Mouse (Mus musculus): ENCODE data around the gene Ppp2r5e.

Ppp2r5e gene

GRCm38 (mm10) chr12:75593817-75594216 is 2.2 kb downstream of the Ppp2r5e start:
- in situ Hi-C loops (cut with MboI; ENCODE audit: low pct_unique_long_range_greater_than_20kb in 1 of 2, low sequenced_read_pairs in 2 of 2, unreplicated experiment in 1 of 2): no loop called here

- in situ Hi-C loops (cut with MboI; ENCODE audit: low pct_unique_long_range_greater_than_20kb in 1 of 2, low sequenced_read_pairs in 2 of 2, unreplicated experiment in 1 of 2): no loop called here
These were observed 8.5 kb downstream of the Ppp2r5e start for GRCm38 (mm10) chr12:75587501-75587900.

- in situ Hi-C loops (cut with MboI; ENCODE audit: low pct_unique_long_range_greater_than_20kb in 1 of 2, low sequenced_read_pairs in 2 of 2, unreplicated experiment in 1 of 2): no loop called here
These were observed 12.3 kb downstream of the Ppp2r5e start for GRCm38 (mm10) chr12:75583776-75584175.

DNA sequence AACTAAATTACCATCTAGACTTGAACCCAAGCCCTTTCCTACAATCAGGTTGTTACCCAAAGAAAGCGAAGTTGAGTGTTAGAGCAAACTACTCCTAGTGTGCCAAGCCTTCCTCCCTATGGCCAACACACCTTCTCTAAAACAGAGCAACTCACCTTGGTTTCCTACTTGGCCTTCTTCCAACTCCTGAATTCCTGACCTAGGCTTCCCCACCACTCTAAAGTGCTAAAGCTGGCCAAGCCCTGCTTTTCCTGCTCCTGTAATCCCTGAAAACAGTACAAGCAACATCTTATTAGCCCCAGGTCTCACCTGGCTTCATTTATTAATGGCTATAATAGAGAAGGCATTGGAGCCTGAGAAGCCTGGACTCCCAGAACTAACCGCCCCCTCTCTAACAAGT is 17.0 kb downstream of the Ppp2r5e start:
- in situ Hi-C loops (cut with MboI; ENCODE audit: low pct_unique_long_range_greater_than_20kb in 1 of 2, low sequenced_read_pairs in 2 of 2, unreplicated experiment in 1 of 2): no loop called here

DNA sequence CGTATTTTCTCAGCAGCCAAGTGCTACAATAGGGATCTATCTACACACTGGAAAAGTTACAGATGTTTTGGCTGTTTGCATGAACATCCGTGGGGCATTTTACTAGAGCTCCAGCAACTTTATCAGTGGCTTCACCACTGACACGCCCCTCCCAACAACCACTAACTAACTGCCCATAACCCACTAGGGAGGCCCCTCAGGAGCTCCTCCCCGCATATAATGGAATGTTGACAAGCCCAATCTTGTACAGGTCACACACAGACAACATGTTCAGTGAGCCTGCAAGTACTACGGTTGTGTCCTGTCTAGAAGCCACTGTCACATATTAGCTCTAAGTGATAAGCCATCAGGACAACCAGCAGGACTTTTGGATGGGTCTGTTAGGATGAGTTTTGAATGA is 18.8 kb downstream of the Ppp2r5e start:
- in situ Hi-C loops (cut with MboI; ENCODE audit: low pct_unique_long_range_greater_than_20kb in 1 of 2, low sequenced_read_pairs in 2 of 2, unreplicated experiment in 1 of 2): no loop called here

DNA sequence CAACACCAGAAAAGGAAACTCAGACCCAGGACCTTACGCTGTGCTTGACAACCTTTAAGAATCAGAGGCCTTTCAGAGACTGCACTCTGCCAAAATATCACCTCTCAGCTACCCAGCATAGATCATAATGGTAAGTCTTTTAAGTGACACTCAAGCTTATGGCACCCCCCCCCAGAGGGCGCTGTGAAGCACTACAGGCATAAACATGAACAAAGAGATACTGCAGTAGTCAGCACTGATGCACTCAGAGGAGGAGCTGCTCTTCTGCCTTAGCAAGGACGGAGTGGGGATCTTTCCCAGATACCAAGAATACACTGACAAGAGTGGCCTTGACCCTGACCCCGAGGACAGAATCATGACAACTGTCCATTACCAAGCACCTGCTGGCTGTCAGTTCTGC is 23.8 kb downstream of the Ppp2r5e start:
- in situ Hi-C loops (cut with MboI; ENCODE audit: low pct_unique_long_range_greater_than_20kb in 1 of 2, low sequenced_read_pairs in 2 of 2, unreplicated experiment in 1 of 2): no loop called here

- in situ Hi-C loops (cut with MboI; ENCODE audit: low pct_unique_long_range_greater_than_20kb in 1 of 2, low sequenced_read_pairs in 2 of 2, unreplicated experiment in 1 of 2): no loop called here
These were observed 25.9 kb downstream of the Ppp2r5e start for GRCm38 (mm10) chr12:75570138-75570537.

DNA sequence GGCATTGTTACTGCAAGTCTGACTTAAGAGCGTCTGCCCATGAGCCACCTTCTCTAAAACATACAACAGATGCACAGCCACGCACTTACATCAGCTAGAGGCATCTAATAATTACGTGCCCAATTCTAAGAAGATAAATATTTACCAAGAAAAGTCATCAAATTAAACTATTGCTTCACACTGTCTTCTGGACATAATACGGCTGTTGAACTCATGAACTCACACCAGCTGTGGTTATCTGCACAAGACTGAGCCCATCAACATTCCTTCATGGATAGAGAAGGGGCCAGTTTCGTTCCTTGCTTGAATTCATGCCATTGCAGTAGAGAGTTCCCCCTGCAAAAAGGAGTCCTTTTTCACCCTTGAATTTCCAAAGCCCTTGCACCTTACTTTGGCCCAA is 28.3 kb downstream of the Ppp2r5e start:
- in situ Hi-C loops (cut with MboI; ENCODE audit: low pct_unique_long_range_greater_than_20kb in 1 of 2, low sequenced_read_pairs in 2 of 2, unreplicated experiment in 1 of 2): no loop called here

GRCm38 (mm10) chr12:75565756-75566155 is 30.3 kb downstream of the Ppp2r5e start:
- in situ Hi-C loops (cut with MboI; ENCODE audit: low pct_unique_long_range_greater_than_20kb in 1 of 2, low sequenced_read_pairs in 2 of 2, unreplicated experiment in 1 of 2): no loop called here

DNA sequence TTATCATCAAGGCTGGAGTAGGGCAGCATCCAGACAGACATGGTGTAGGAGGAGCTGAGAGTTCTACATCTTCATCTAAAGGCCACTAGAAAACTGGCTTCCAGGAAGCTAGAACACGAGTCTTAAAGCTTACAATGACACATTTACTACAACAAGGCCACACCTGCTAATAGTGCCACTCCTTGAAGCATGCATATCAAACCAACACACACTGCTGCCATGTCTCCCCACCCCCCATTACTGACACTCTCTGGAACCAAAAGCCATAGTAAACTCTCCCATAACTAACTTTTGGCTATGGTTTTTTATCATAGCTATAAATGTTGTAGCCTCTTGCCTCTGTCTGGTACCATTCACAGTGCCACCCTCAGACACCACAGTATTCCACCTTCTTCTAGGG is 31.5 kb downstream of the Ppp2r5e start:
- in situ Hi-C loops (cut with MboI; ENCODE audit: low pct_unique_long_range_greater_than_20kb in 1 of 2, low sequenced_read_pairs in 2 of 2, unreplicated experiment in 1 of 2): no loop called here

GRCm38 (mm10) chr12:75562996-75563618 is 32.9 kb downstream of the Ppp2r5e start:
- in situ Hi-C loops (cut with MboI; ENCODE audit: low pct_unique_long_range_greater_than_20kb in 1 of 2, low sequenced_read_pairs in 2 of 2, unreplicated experiment in 1 of 2): no loop called here

DNA sequence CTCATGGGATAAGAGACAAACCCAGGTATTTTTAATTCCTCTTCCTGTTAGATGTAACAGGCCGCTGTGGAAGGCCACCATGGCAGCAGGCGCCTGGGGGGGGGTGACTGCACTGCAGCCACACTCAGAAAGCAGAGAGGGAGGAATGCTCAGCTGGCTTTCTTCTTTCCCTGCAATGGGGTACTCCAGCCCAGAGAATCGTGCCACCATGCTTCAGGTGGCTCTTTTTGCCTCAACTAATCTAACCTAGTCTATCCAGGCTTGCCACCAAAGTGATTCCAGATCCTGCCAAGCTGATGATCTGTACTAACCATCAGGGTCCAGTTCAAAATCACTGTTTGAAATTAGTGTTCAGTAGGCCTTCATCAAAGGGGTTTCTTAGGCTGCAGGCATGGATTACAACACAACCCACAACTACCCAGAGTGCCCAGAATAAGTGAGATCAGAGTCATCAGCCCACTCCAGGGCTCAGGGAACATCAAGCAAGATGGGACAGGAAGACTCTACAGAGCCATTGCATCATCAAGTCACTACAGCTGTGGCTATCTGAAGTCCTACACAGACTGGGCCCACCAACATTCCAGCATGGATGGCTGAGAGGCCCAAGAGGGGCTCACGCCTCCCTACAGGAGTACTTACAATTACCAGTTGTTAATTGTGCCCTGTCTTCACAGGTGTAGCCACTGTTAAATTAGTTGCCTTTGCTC is 35.2 kb downstream of the Ppp2r5e start:
- in situ Hi-C loops (cut with MboI; ENCODE audit: low pct_unique_long_range_greater_than_20kb in 1 of 2, low sequenced_read_pairs in 2 of 2, unreplicated experiment in 1 of 2): no loop called here

DNA sequence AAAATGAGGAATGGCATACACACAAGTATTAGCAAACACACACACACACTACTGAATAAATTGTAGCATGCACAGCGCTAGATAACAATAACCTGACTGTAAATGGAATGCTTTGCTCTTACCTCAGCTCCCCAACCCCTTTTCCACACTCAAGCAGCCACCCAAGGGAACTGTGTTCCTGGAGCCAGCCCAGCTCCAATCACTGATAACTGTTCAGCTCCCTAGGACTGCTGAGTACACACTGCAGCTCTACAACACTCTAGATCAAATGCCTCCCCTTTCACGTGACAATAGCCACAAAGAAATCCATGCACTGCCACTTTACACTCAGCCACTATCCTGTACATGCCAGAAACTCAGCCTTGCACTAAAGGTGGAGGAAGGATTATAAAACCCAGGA is 36.8 kb downstream of the Ppp2r5e start:
- in situ Hi-C loops (cut with MboI; ENCODE audit: low pct_unique_long_range_greater_than_20kb in 1 of 2, low sequenced_read_pairs in 2 of 2, unreplicated experiment in 1 of 2): no loop called here

- in situ Hi-C loops (cut with MboI; ENCODE audit: low pct_unique_long_range_greater_than_20kb in 1 of 2, low sequenced_read_pairs in 2 of 2, unreplicated experiment in 1 of 2): no loop called here
These were observed 38.2 kb downstream of the Ppp2r5e start for GRCm38 (mm10) chr12:75557813-75558212.

DNA sequence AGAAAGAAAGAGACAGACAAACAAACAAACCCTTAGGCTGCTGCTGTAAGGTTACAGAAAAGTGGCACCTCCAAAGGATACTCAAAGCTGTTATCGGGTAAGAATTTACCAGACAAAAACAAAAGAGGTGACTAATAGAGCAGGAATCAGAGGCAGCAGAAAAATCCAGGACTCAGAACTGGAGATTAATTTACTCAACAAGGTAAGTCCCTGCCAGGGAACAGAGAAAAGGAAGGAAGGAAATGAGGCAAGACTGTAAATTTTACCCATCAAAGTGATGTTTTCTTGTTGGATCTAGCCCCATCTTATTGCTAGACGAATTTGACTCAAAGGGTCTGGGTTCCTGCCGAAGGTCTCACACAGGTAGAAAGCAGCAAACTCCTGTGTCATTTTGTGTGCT is 41.0 kb downstream of the Ppp2r5e start:
- in situ Hi-C loops (cut with MboI; ENCODE audit: low pct_unique_long_range_greater_than_20kb in 1 of 2, low sequenced_read_pairs in 2 of 2, unreplicated experiment in 1 of 2): no loop called here

- in situ Hi-C loops (cut with MboI; ENCODE audit: low pct_unique_long_range_greater_than_20kb in 1 of 2, low sequenced_read_pairs in 2 of 2, unreplicated experiment in 1 of 2): no loop called here
These were observed 43.7 kb downstream of the Ppp2r5e start for GRCm38 (mm10) chr12:75552296-75552695.

DNA sequence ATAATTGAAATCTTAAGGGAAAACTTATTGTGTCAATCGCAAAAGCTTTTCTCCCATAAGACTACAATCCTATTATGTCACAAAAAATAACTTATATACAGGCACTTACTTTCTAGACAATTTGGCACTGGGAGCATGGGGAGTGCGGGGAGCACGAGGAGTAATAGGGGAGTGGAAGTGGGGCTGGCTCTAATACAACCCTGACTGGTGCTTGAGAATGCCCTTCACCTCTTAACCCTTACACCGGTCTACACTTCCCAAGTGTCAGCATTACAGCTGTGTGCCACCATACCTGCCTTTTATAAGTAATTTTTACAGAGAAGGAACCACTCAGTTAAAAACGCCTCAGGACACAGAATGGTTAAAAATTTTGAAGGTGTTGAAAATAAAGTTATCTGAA is 44.4 kb downstream of the Ppp2r5e start:
- in situ Hi-C loops (cut with MboI; ENCODE audit: low pct_unique_long_range_greater_than_20kb in 1 of 2, low sequenced_read_pairs in 2 of 2, unreplicated experiment in 1 of 2): no loop called here

- in situ Hi-C loops (cut with MboI; ENCODE audit: low pct_unique_long_range_greater_than_20kb in 1 of 2, low sequenced_read_pairs in 2 of 2, unreplicated experiment in 1 of 2): no loop called here
These were observed 47.0 kb downstream of the Ppp2r5e start for GRCm38 (mm10) chr12:75548999-75549398.

DNA sequence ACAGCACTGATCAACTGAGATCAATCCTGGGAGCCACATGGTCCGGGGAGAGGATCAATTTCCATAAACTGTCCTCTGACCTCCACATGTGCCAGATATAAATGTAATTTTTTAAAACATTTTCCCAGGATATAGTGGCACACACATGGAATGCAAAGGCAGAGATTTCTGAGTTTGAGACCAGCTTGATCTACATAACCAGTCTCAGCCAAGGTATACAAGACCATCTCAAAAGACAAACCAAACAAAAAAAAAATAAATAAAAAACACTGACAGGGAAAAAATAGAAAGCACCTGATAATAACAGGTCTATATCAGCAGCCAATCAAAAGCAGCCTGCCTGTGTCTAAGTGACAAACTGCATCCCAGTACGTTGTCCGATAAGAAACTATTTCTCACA is 48.9 kb downstream of the Ppp2r5e start:
- in situ Hi-C loops (cut with MboI; ENCODE audit: low pct_unique_long_range_greater_than_20kb in 1 of 2, low sequenced_read_pairs in 2 of 2, unreplicated experiment in 1 of 2): no loop called here

DNA sequence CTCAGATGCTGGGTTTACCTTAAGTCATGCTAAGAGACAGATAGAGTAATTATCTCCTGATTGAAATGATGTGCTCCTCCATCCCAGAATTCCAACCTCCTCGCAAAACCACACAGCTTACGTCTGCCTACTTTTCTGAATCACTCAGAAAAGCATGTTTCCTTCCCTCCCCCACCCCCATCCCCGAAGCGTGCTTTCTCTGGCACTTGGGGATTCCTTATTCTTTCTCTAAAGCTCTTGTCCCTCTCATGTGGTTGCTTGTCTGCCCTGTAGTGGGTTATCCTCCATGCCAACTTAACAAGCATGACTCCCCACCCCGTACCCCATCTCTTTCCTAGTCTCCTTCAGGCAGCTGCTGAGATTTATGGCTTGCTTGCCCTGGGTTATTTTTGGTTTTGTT is 49.8 kb downstream of the Ppp2r5e start:
- in situ Hi-C loops (cut with MboI; ENCODE audit: low pct_unique_long_range_greater_than_20kb in 1 of 2, low sequenced_read_pairs in 2 of 2, unreplicated experiment in 1 of 2): no loop called here

All from mouse embryonic stem cell (cell line).